Mouse (Mus musculus) CH12.LX (cell line): ENCODE data around the gene B4galnt4. TPM values are rescaled to one million over a fixed set of nuclear protein-coding genes. Genes with fewer than 3 reads are reported as not detected.

ENCODE experiments used
- DNase-seq: peaks from one replicate; pipeline ENCODE4 v3.0.0-alpha.2; 2013; ENCODE audit errors: extremely low read depth
- H3K27ac ChIP-seq: 2 replicates; pipeline ENCODE4 v1.5.1; 2012; ENCODE audit warnings: low read depth, mild to moderate bottlenecking, control low read depth, moderate library complexity; ENCODE audit not compliant: insufficient read depth
- H3K27me3 ChIP-seq: replicated peaks from 2 replicates; pipeline ENCODE3; 2012; ENCODE audit warnings: inconsistent platforms
- H3K36me3 ChIP-seq, 2 experiments: replicated peaks in 1 of 2; 2 replicates each; pipeline versions ENCODE3 to v1.6.1; 2012; ENCODE audit warnings: inconsistent platforms in 1 of 2, low read length in 1 of 2, mild to moderate bottlenecking in 1 of 2, mixed read lengths in 1 of 2, moderate library complexity in 1 of 2; ENCODE audit not compliant: control insufficient read depth in 1 of 2, insufficient read depth in 1 of 2
- H3K4me1 ChIP-seq, 2 experiments: 2 replicates each; pipeline ENCODE4 v1.6.1; 2012; ENCODE audit warnings: inconsistent platforms in 1 of 2, moderate library complexity in 1 of 2; ENCODE audit not compliant: insufficient read depth in 2 of 2, control insufficient read depth in 1 of 2
- H3K4me2 ChIP-seq: 2 replicates; pipeline ENCODE4 v1.6.1; 2012; ENCODE audit warnings: low read depth, mild to moderate bottlenecking, control low read depth; ENCODE audit not compliant: poor library complexity, insufficient read depth, severe bottlenecking
- H3K4me3 ChIP-seq, 3 experiments: fragments of 150-350 bp in 1 of 3; sonication (generic) in 1 of 3; replicated peaks in 1 of 3; 2 replicates each; pipeline versions ENCODE3 to v1.5.1; 2011 to 2012; ENCODE audit warnings: low read depth in 2 of 3, low read length in 2 of 3, mild to moderate bottlenecking in 2 of 3, moderate library complexity in 2 of 3, control low read depth in 1 of 3, improper control_type of control experiment in 1 of 3, inconsistent platforms in 1 of 3, mixed read lengths in 1 of 3; ENCODE audit not compliant: poor library complexity in 1 of 3
- H3K79me2 ChIP-seq: replicated peaks from 2 replicates; pipeline ENCODE4 v1.6.1; 2012; ENCODE audit warnings: mild to moderate bottlenecking, moderate library complexity; ENCODE audit not compliant: control insufficient read depth, poor library complexity, insufficient read depth, severe bottlenecking; ENCODE audit errors: extremely low read depth
- H3K9ac ChIP-seq: 2 replicates; pipeline ENCODE4 v1.6.1; 2012; ENCODE audit warnings: low read depth, mild to moderate bottlenecking, control low read depth, moderate library complexity; ENCODE audit not compliant: insufficient read depth
- H3K9me3 ChIP-seq: replicated peaks from 2 replicates; pipeline ENCODE3; 2012; ENCODE audit warnings: low read length, inconsistent platforms, mixed read lengths
- E2F4 ChIP-seq: IDR thresholded peaks from 2 replicates; pipeline ENCODE4 v1.6.1; 2011; ENCODE audit warnings: low read depth, low read length, improper control_type of control experiment; ENCODE audit not compliant: insufficient replicate concordance
- ELF1 ChIP-seq: IDR thresholded peaks from 2 replicates; pipeline ENCODE4 v1.6.1; 2014; ENCODE audit warnings: low read depth, mild to moderate bottlenecking, inconsistent platforms, low read length, improper control_type of control experiment
- EP300 ChIP-seq: IDR thresholded peaks from 2 replicates; pipeline ENCODE4 v1.6.1; 2011; ENCODE audit warnings: low read length, improper control_type of control experiment
- IRF4 ChIP-seq: IDR thresholded peaks from 2 replicates; pipeline ENCODE4 v1.6.1; 2014; ENCODE audit warnings: low read depth, mild to moderate bottlenecking, inconsistent platforms, low read length, improper control_type of control experiment
- KAT2A ChIP-seq: IDR thresholded peaks from 2 replicates; pipeline ENCODE4 v1.6.1; 2012; ENCODE audit warnings: low read length, improper control_type of control experiment, inconsistent platforms; ENCODE audit not compliant: insufficient replicate concordance
- MAX ChIP-seq: IDR thresholded peaks from 2 replicates; pipeline ENCODE4 v1.6.1; 2011; ENCODE audit warnings: low read length, improper control_type of control experiment
- SIN3A ChIP-seq: IDR thresholded peaks from 2 replicates; pipeline ENCODE4 v1.6.1; 2012; ENCODE audit warnings: low read length, improper control_type of control experiment, inconsistent platforms
- SMC3 ChIP-seq: IDR thresholded peaks from 2 replicates; pipeline ENCODE4 v1.6.1; 2011; ENCODE audit warnings: low read depth, low read length, improper control_type of control experiment
- TCF12 ChIP-seq: IDR thresholded peaks from 2 replicates; pipeline ENCODE4 v1.6.1; 2014; ENCODE audit warnings: low read depth, mild to moderate bottlenecking, inconsistent platforms, low read length, improper control_type of control experiment
- USF1 ChIP-seq: IDR thresholded peaks from 2 replicates; pipeline ENCODE4 v1.6.1; 2014; ENCODE audit warnings: low read depth, mild to moderate bottlenecking, inconsistent platforms, low read length, improper control_type of control experiment
- dilution Hi-C: fragments of 300-500 bp; cut with MboI; formaldehyde crosslinking; loops from 2 replicates; pipeline ENCODE4 v1.14.3; 2020; ENCODE audit warnings: low sequenced_read_pairs; ENCODE audit not compliant: extremely low pct_unique_long_range_greater_than_20kb, extremely low pct_ligation_motif_present
- in situ Hi-C: fragments of 300-500 bp; cut with MboI; formaldehyde crosslinking; loops from 3 replicates; pipeline ENCODE4 v1.14.3; 2019; ENCODE audit warnings: low sequenced_read_pairs, low pct_ligation_motif_present, low pct_unique_long_range_greater_than_20kb, mixed read lengths
- polyA plus RNA-seq: library from polyadenylated mRNA; unstranded; fragments of >175 nt; gene quantifications from 2 replicates; pipeline ENCODE4 v1.2.1, GENCODE M21; 2012; ENCODE audit warnings: low read depth; ENCODE audit not compliant: insufficient read length
- total RNA-seq, 2 experiments: library from RNA; depleted of rRNA; stranded (reverse); fragments of 300-350 nt in 1 of 2; fragments of >200 nt in 1 of 2; gene quantifications; 2 replicates each; pipeline ENCODE4 v1.2.3; 2012 to 2014

Gene B4galnt4
- total and polyA plus RNA-seq, 3 experiments = 0.91 to 13.1 (median 2.9) TPM

GRCm38 (mm10) chr7:141042539-141042938 is 18.4 kb upstream of the B4galnt4 start:
- H3K9ac ChIP-seq = no peak overlapping the region

GRCm38 (mm10) chr7:141046931-141047580 is 13.8 kb upstream of the B4galnt4 start:
- TF ChIP-seq E2F4 (no peak), KAT2A (0 out of 2 replicates have a peak, but pooled peaks have one; percentile 39), IRF4 (peak; percentile 27; the same call in 1 of the 2 replicates), EP300 (peak; percentile 63; the same call in 1 of the 2 replicates), USF1 (no peak), SIN3A (0 out of 2 replicates have a peak, but pooled peaks have one; percentile 31), TCF12 (peak; percentile 34; the same call in 1 of the 2 replicates), MAX (no peak), SMC3 (peak; percentile 3; the same call in 1 of the 2 replicates)
- in situ Hi-C loops (loop anchor here (5.0 kb wide), 1 partner anchor 35 kb away; the partner anchor contains the start of gene Ifitm3), dilution Hi-C loops (no loop called here)
- H3K9me3 ChIP-seq = peaks cover 4% of the 10 kb centered on the region
- no peak overlapping the region for H3K4me3 ChIP-seq
- H3K27me3 ChIP-seq = peaks cover 6% of the 10 kb centered on the region
- H3K27ac ChIP-seq = peak overlapping the region; percentile 26; the same call in 1 of the 2 replicates
- H3K4me1 ChIP-seq = peaks cover 11 to 34% of the 10 kb centered on the region in 2 experiments
- no peaks in the 10 kb centered on the region for H3K79me2 ChIP-seq
- H3K9ac ChIP-seq = peak overlapping the region; percentile 18; the same call in 1 of the 2 replicates
- H3K4me2 ChIP-seq = peak overlapping the region; percentile 97
- H3K36me3 ChIP-seq = no peaks in the 10 kb centered on the region
- DNase-seq = peak; percentile 52

More at GRCm38 (mm10) chr7:141042539-141042938, 18.4 kb upstream of the B4galnt4 start:
- DNase-seq = no peak
- no peak overlapping the region for H3K4me3 ChIP-seq
- H3K4me2 ChIP-seq = peak overlapping the region; percentile 22; the same call in 1 of the 2 replicates
- TF ChIP-seq TCF12 = peak; percentile 89
- TF ChIP-seq ELF1 = peak; percentile 53
- TF ChIP-seq SIN3A = no peak
- H3K27me3 ChIP-seq = peaks cover 9% of the 10 kb centered on the region
- no peaks in the 10 kb centered on the region for H3K36me3 ChIP-seq
- no peaks in the 10 kb centered on the region for H3K79me2 ChIP-seq
- in situ Hi-C loops = no loop called here
- H3K9me3 ChIP-seq = peaks cover 6% of the 10 kb centered on the region
- H3K4me1 ChIP-seq = peaks cover 11 to 24% of the 10 kb centered on the region in 2 experiments
- dilution Hi-C loops = no loop called here
- no peak overlapping the region for H3K27ac ChIP-seq
